Mouse (Mus musculus): Measurements from ENCODE around the gene Dysf.

Dysf gene

GRCm38 (mm10) chr6:84110377-84110776 lies 102.0 kb downstream of the Dysf start:
- no peak for DNase-seq (ENCODE audit: low read depth, low spot score)

GRCm38 (mm10) chr6:84111106-84111505 lies 102.7 kb downstream of the Dysf start:
- no peak for DNase-seq (ENCODE audit: low read depth, low spot score)

GRCm38 (mm10) chr6:84119731-84120530 lies 111.5 kb downstream of the Dysf start:
- DNase-seq (ENCODE audit: low read depth, low spot score) = no peak

GRCm38 (mm10) chr6:84124609-84125008 lies 116.2 kb downstream of the Dysf start:
- no peak for DNase-seq (ENCODE audit: low read depth, low spot score)

GRCm38 (mm10) chr6:84125101-84125500 lies 116.7 kb downstream of the Dysf start:
- DNase-seq (ENCODE audit: low read depth, low spot score) = no peak

GRCm38 (mm10) chr6:84128229-84128628 lies 119.8 kb downstream of the Dysf start:
- no peak for DNase-seq (ENCODE audit: low read depth, low spot score)

- no peak for DNase-seq (ENCODE audit: low read depth, low spot score)
Measured at GRCm38 (mm10) chr6:84130867-84131266, 122.5 kb downstream of the Dysf start.

- no peak for DNase-seq (ENCODE audit: low read depth, low spot score)
Measured at GRCm38 (mm10) chr6:84131539-84131938, 123.1 kb downstream of the Dysf start.

- no peak for DNase-seq (ENCODE audit: low read depth, low spot score)
Measured at GRCm38 (mm10) chr6:84133053-84133452, 124.7 kb downstream of the Dysf start.

- DNase-seq (ENCODE audit: low read depth, low spot score) = no peak
Measured at GRCm38 (mm10) chr6:84133996-84134721, 125.8 kb downstream of the Dysf start.

GRCm38 (mm10) chr6:84134722-84135394 lies 126.5 kb downstream of the Dysf start:
- DNase-seq (ENCODE audit: low read depth, low spot score) = no peak

GRCm38 (mm10) chr6:84135709-84136108 lies 127.3 kb downstream of the Dysf start:
- no peak for DNase-seq (ENCODE audit: low read depth, low spot score)

GRCm38 (mm10) chr6:84136345-84136744 lies 128.0 kb downstream of the Dysf start:
- no peak for DNase-seq (ENCODE audit: low read depth, low spot score)

GRCm38 (mm10) chr6:84139932-84140331 lies 131.5 kb downstream of the Dysf start:
- no peak for DNase-seq (ENCODE audit: low read depth, low spot score)

- DNase-seq (ENCODE audit: low read depth, low spot score) = no peak
Measured at GRCm38 (mm10) chr6:84142481-84142880, 134.1 kb downstream of the Dysf start.

GRCm38 (mm10) chr6:84143328-84143727 lies 134.9 kb downstream of the Dysf start:
- no peak for DNase-seq (ENCODE audit: low read depth, low spot score)

GRCm38 (mm10) chr6:84144393-84144792 lies 136.0 kb downstream of the Dysf start:
- no peak for DNase-seq (ENCODE audit: low read depth, low spot score)

GRCm38 (mm10) chr6:84147206-84148004 lies 139.0 kb downstream of the Dysf start:
- no peak for DNase-seq (ENCODE audit: low read depth, low spot score)

- DNase-seq (ENCODE audit: low read depth, low spot score) = no peak
Measured at GRCm38 (mm10) chr6:84148470-84148869, 140.1 kb downstream of the Dysf start.

GRCm38 (mm10) chr6:84154508-84154907 lies 146.1 kb downstream of the Dysf start:
- no peak for DNase-seq (ENCODE audit: low read depth, low spot score)

GRCm38 (mm10) chr6:84155765-84156164 lies 147.4 kb downstream of the Dysf start:
- DNase-seq (ENCODE audit: low read depth, low spot score) = no peak

Measured in brain, embryonic 18.5 days (tissue).